Mouse (Mus musculus): ENCODE data around the gene E130218I03Rik. TPM values are rescaled to one million over a fixed set of nuclear protein-coding genes. Genes with fewer than 3 reads are reported as not detected.

E130218I03Rik gene
- polyA plus RNA-seq, 1 experiment from 2014 or later, result 0.21 TPM

GRCm38 (mm10) chr4:134238686-134239085 lies 4.8 kb upstream of the E130218I03Rik start:
- H3K9ac ChIP-seq (ENCODE audit: low read length), result no peak overlapping the region
- peak overlapping the region; percentile 46 for H3K4me3 ChIP-seq (ENCODE audit: low read depth, low read length)
- ATAC-seq (ENCODE audit: low FRiP score, low TSS enrichment) (0 out of 2 replicates have a peak, but pooled peaks have one; percentile 0), DNase-seq (ENCODE audit: low spot score) (no peak)
- no peaks in the 10 kb centered on the region for H3K27me3 ChIP-seq (ENCODE audit: control insufficient read depth, insufficient read depth, low read length)
- TF ChIP-seq EP300 (optimal IDR thresholded peaks at IDR 0.05), result no peak
- 0 out of 2 replicates have a peak, but pooled peaks have one; percentile 1 for TF ChIP-seq CTCF (IDR thresholded peaks at IDR 0.05; ENCODE audit: low read depth)
- H3K9me3 ChIP-seq (ENCODE audit: control insufficient read depth, low read length), result no peaks in the 10 kb centered on the region
- WGBS, result 11% methylated on average over 10 of the region's 10 CpGs
- H3K27ac ChIP-seq (replicated peaks), result no peak overlapping the region
- H3K4me1 ChIP-seq (replicated peaks; ENCODE audit: control insufficient read depth, insufficient read depth), result no peaks in the 10 kb centered on the region
- H3K36me3 ChIP-seq (ENCODE audit: control insufficient read depth, insufficient read depth, low read length), result no peaks in the 10 kb centered on the region
- H3K4me2 ChIP-seq (replicated peaks; ENCODE audit: low read depth), result peak overlapping the region; percentile 50

- H3K9me3 ChIP-seq (ENCODE audit: control insufficient read depth, low read length), result no peaks in the 10 kb centered on the region
- 0 out of 2 replicates have a peak within 1 kb of the TSS, but pooled peaks have one; percentile 18 for H3K27ac ChIP-seq (replicated peaks)
- peak within 1 kb of the TSS; percentile 80 for H3K9ac ChIP-seq (ENCODE audit: low read length)
- H3K4me2 ChIP-seq (replicated peaks; ENCODE audit: low read depth), result peak within 1 kb of the TSS; percentile 96
- H3K27me3 ChIP-seq (ENCODE audit: control insufficient read depth, insufficient read depth, low read length), result no peaks in the 10 kb centered on the region; the same call in 1 of the 2 replicates
- TF ChIP-seq CTCF (IDR thresholded peaks at IDR 0.05; ENCODE audit: low read depth), result peak; percentile 88
- TF ChIP-seq EP300 (optimal IDR thresholded peaks at IDR 0.05), result no peak
- no peaks in the 10 kb centered on the region for H3K36me3 ChIP-seq (ENCODE audit: control insufficient read depth, insufficient read depth, low read length)
- H3K4me3 ChIP-seq (ENCODE audit: low read depth, low read length), result peak within 1 kb of the TSS; percentile 75
- peaks cover 3% of the 10 kb centered on the region; the same call in 1 of the 2 replicates for H3K4me1 ChIP-seq (replicated peaks; ENCODE audit: control insufficient read depth, insufficient read depth)
- ATAC-seq (ENCODE audit: low FRiP score, low TSS enrichment), result peak; percentile 81
- peak; percentile 96 for DNase-seq (ENCODE audit: low spot score)
- under 1% methylated on average over 60 of the region's 60 CpGs for WGBS
Observed at GRCm38 (mm10) chr4:134245148-134245843, 1.8 kb downstream of the E130218I03Rik start, which contains the start of gene Zfp593. Gene Zfp593, minus strand, starts transcription at chr4:134245592.

GRCm38 (mm10) chr4:134246256-134246655 lies 2.8 kb downstream of the E130218I03Rik start:
- Histone ChIP-seq H3K27me3 (ENCODE audit: control insufficient read depth, insufficient read depth, low read length) (peaks cover 4% of the 10 kb centered on the region; the same call in 1 of the 2 replicates), H3K9me3 (ENCODE audit: control insufficient read depth, low read length) (no peaks in the 10 kb centered on the region), H3K9ac (ENCODE audit: low read length) (no peak overlapping the region), H3K36me3 (ENCODE audit: control insufficient read depth, insufficient read depth, low read length) (no peaks in the 10 kb centered on the region), H3K4me1 (replicated peaks; ENCODE audit: control insufficient read depth, insufficient read depth) (peaks cover 5% of the 10 kb centered on the region; the same call in 1 of the 2 replicates), H3K4me2 (replicated peaks; ENCODE audit: low read depth) (no peak overlapping the region), H3K27ac (replicated peaks) (no peak overlapping the region), H3K4me3 (ENCODE audit: low read depth, low read length) (no peak overlapping the region)
- TF ChIP-seq CTCF (IDR thresholded peaks at IDR 0.05; ENCODE audit: low read depth) (no peak), EP300 (optimal IDR thresholded peaks at IDR 0.05) (no peak)
- ATAC-seq (ENCODE audit: low FRiP score, low TSS enrichment) (no peak), DNase-seq (ENCODE audit: low spot score) (no peak)
- 49% methylated on average over 4 of the region's 4 CpGs for WGBS

- Histone ChIP-seq H3K36me3 (ENCODE audit: control insufficient read depth, insufficient read depth, low read length) (no peaks in the 10 kb centered on the region), H3K4me1 (replicated peaks; ENCODE audit: control insufficient read depth, insufficient read depth) (peaks cover 5% of the 10 kb centered on the region; the same call in 1 of the 2 replicates), H3K9me3 (ENCODE audit: control insufficient read depth, low read length) (no peaks in the 10 kb centered on the region), H3K27me3 (ENCODE audit: control insufficient read depth, insufficient read depth, low read length) (peaks cover 6% of the 10 kb centered on the region; the same call in 1 of the 2 replicates), H3K4me2 (replicated peaks; ENCODE audit: low read depth) (peak within 1 kb of the TSS; percentile 96), H3K9ac (ENCODE audit: low read length) (no peak within 1 kb of the TSS), H3K4me3 (ENCODE audit: low read depth, low read length) (peak within 1 kb of the TSS; percentile 75; the same call in 1 of the 2 replicates), H3K27ac (replicated peaks) (no peak within 1 kb of the TSS)
- TF ChIP-seq CTCF (IDR thresholded peaks at IDR 0.05; ENCODE audit: low read depth) (no peak), EP300 (optimal IDR thresholded peaks at IDR 0.05) (no peak)
- 61% methylated on average over 7 of the region's 7 CpGs for WGBS
- DNase-seq (ENCODE audit: low spot score) (no peak), ATAC-seq (ENCODE audit: low FRiP score, low TSS enrichment) (no peak)
Observed at GRCm38 (mm10) chr4:134246719-134247258, 3.3 kb downstream of the E130218I03Rik start, which contains the start of gene Gm30191. Gene Gm30191, plus strand, starts transcription at chr4:134246935.

GRCm38 (mm10) chr4:134249651-134250050 lies 6.2 kb downstream of the E130218I03Rik start:
- Histone ChIP-seq H3K27ac (replicated peaks) (no peak overlapping the region), H3K27me3 (ENCODE audit: control insufficient read depth, insufficient read depth, low read length) (peaks cover 11% of the 10 kb centered on the region; the same call in 1 of the 2 replicates), H3K36me3 (ENCODE audit: control insufficient read depth, insufficient read depth, low read length) (no peaks in the 10 kb centered on the region), H3K9me3 (ENCODE audit: control insufficient read depth, low read length) (no peaks in the 10 kb centered on the region), H3K4me2 (replicated peaks; ENCODE audit: low read depth) (peak overlapping the region; percentile 66), H3K9ac (ENCODE audit: low read length) (no peak overlapping the region; the same call in 1 of the 2 replicates), H3K4me1 (replicated peaks; ENCODE audit: control insufficient read depth, insufficient read depth) (peaks cover 4% of the 10 kb centered on the region; the same call in 1 of the 2 replicates), H3K4me3 (ENCODE audit: low read depth, low read length) (peak overlapping the region; percentile 33)
- 2% methylated on average over 30 of the region's 30 CpGs for WGBS
- TF ChIP-seq EP300 (optimal IDR thresholded peaks at IDR 0.05) (no peak), CTCF (IDR thresholded peaks at IDR 0.05; ENCODE audit: low read depth) (peak; percentile 98)
- DNase-seq (ENCODE audit: low spot score), result peak; percentile 80
- ATAC-seq (ENCODE audit: low FRiP score, low TSS enrichment), result peak; percentile 49

All from stomach, postnatal 0 days (tissue).